Mouse (Mus musculus): ENCODE measurements around the gene Olfr418. TPM values are rescaled to one million over a fixed set of nuclear protein-coding genes. Genes with fewer than 3 reads are reported as not detected.
"Not testable (repeated sequence)": the region's sequence is repeated elsewhere in the genome, so short reads cannot be mapped to it uniquely, and the experiment has no call there.

Olfr418 gene
- not detected for total RNA-seq (2021)
- long read RNA-seq, experiment 1, result 0 reads
- long read RNA-seq, experiment 2, result 0 reads

- TF ChIP-seq CTCF (IDR thresholded peaks at IDR 0.05), result no peak
- intact Hi-C loops (cut with DNase I), result no loop called here
Measured at GRCm38 (mm10) chr1:173265701-173266100, at the start of gene Olfr418. Gene Olfr418 (plus strand): TSS chr1:173266001.

GRCm38 (mm10) chr1:173216481-173216880 lies 49.3 kb upstream of the Olfr418 start:
- no peak for DNase-seq (ENCODE audit: extremely low spot score in 1 of 2, low spot score in 2 of 2)
- TF ChIP-seq CTCF (IDR thresholded peaks at IDR 0.05), result no peak
- Histone ChIP-seq H3K27ac (no peak overlapping the region), H3K4me3 (no peak overlapping the region)
- intact Hi-C loops (cut with DNase I), result no loop called here

More at GRCm38 (mm10) chr1:173265701-173266100, at the start of gene Olfr418:
- Histone ChIP-seq H3K27ac (no peak within 1 kb of the TSS), H3K4me3 (no peak within 1 kb of the TSS)
- no peak for DNase-seq (ENCODE audit: extremely low spot score in 1 of 2, low spot score in 2 of 2)

- Histone ChIP-seq H3K27ac (no peak within 1 kb of the TSS), H3K4me3 (no peak within 1 kb of the TSS)
- no peak for TF ChIP-seq CTCF (IDR thresholded peaks at IDR 0.05)
- intact Hi-C loops (cut with DNase I), result no loop called here
- no peak for DNase-seq (ENCODE audit: extremely low spot score in 1 of 2, low spot score in 2 of 2)
Measured at GRCm38 (mm10) chr1:173227081-173227480, 38.7 kb upstream of the Olfr418 start, which contains the start of gene Fcer1a. Gene Fcer1a (minus strand): TSS chr1:173227214.

GRCm38 (mm10) chr1:173237004-173237403 lies 28.8 kb upstream of the Olfr418 start:
- DNase-seq (ENCODE audit: extremely low spot score in 1 of 2, low spot score in 2 of 2); H3K27ac ChIP-seq; H3K4me3 ChIP-seq; intact Hi-C loops (cut with DNase I): not testable (repeated sequence)

- intact Hi-C loops (cut with DNase I), result no loop called here
Measured at GRCm38 (mm10) chr1:173249888-173250287, 15.9 kb upstream of the Olfr418 start.

GRCm38 (mm10) chr1:173277677-173278076 lies 11.9 kb downstream of the Olfr418 start, which contains the start of gene Mptx2:
Gene Mptx2 (minus strand): TSS chr1:173277777.
- no peak for TF ChIP-seq CTCF (IDR thresholded peaks at IDR 0.05)
- intact Hi-C loops (cut with DNase I), result no loop called here
- no peak for DNase-seq (ENCODE audit: extremely low spot score in 1 of 2, low spot score in 2 of 2)
- Histone ChIP-seq H3K4me3 (no peak within 1 kb of the TSS), H3K27ac (no peak within 1 kb of the TSS)

More at GRCm38 (mm10) chr1:173249888-173250287, 15.9 kb upstream of the Olfr418 start:
- Histone ChIP-seq H3K27ac (no peak overlapping the region), H3K4me3 (no peak overlapping the region)
- no peak for DNase-seq (ENCODE audit: extremely low spot score in 1 of 2, low spot score in 2 of 2)
- no peak for TF ChIP-seq CTCF (IDR thresholded peaks at IDR 0.05)

GRCm38 (mm10) chr1:173302795-173303194 lies 37.0 kb downstream of the Olfr418 start:
- intact Hi-C loops (cut with DNase I), result not testable (repeated sequence)

GRCm38 (mm10) chr1:173313535-173314050 lies 47.8 kb downstream of the Olfr418 start:
- not testable (repeated sequence) for H3K4me3 ChIP-seq; DNase-seq (ENCODE audit: extremely low spot score in 1 of 2, low spot score in 2 of 2); H3K27ac ChIP-seq
- intact Hi-C loops (cut with DNase I), result loop anchor here (10.0 kb wide), 1 partner anchor 951 kb away; no protein-coding TSS in a partner anchor

More at GRCm38 (mm10) chr1:173302795-173303194, 37.0 kb downstream of the Olfr418 start:
- H3K27ac ChIP-seq; DNase-seq (ENCODE audit: extremely low spot score in 1 of 2, low spot score in 2 of 2); H3K4me3 ChIP-seq: not testable (repeated sequence)

GRCm38 (mm10) chr1:173315725-173316124 lies 49.9 kb downstream of the Olfr418 start:
- H3K27ac ChIP-seq, result no peak overlapping the region
- TF ChIP-seq CTCF (IDR thresholded peaks at IDR 0.05), result no peak
- intact Hi-C loops (cut with DNase I), result loop anchor here (10.0 kb wide), 1 partner anchor 949 kb away; no protein-coding TSS in a partner anchor

GRCm38 (mm10) chr1:173317925-173318477 lies 52.2 kb downstream of the Olfr418 start:
- TF ChIP-seq CTCF (IDR thresholded peaks at IDR 0.05), result no peak
- intact Hi-C loops (cut with DNase I), result loop anchor here (10.0 kb wide), 1 partner anchor 947 kb away; no protein-coding TSS in a partner anchor
- no peak overlapping the region for H3K27ac ChIP-seq
- DNase-seq (ENCODE audit: extremely low spot score in 1 of 2, low spot score in 2 of 2), result no peak
- no peak overlapping the region for H3K4me3 ChIP-seq

More at GRCm38 (mm10) chr1:173315725-173316124, 49.9 kb downstream of the Olfr418 start:
- no peak for DNase-seq (ENCODE audit: extremely low spot score in 1 of 2, low spot score in 2 of 2)
- no peak overlapping the region for H3K4me3 ChIP-seq

GRCm38 (mm10) chr1:173321593-173322248 lies 55.9 kb downstream of the Olfr418 start:
- intact Hi-C loops (cut with DNase I), result loop anchor here (5.0 kb wide), 1 partner anchor 684 kb away; no protein-coding TSS in a partner anchor
- DNase-seq (ENCODE audit: extremely low spot score in 1 of 2, low spot score in 2 of 2), result no peak
- Histone ChIP-seq H3K4me3 (no peak overlapping the region), H3K27ac (no peak overlapping the region; the same call in 1 of the 2 replicates)
- no peak for TF ChIP-seq CTCF (IDR thresholded peaks at IDR 0.05)

GRCm38 (mm10) chr1:173322249-173322627 lies 56.4 kb downstream of the Olfr418 start:
- intact Hi-C loops (cut with DNase I), result loop anchor here (5.0 kb wide), 1 partner anchor 685 kb away; no protein-coding TSS in a partner anchor
- Histone ChIP-seq H3K4me3 (no peak overlapping the region), H3K27ac (no peak overlapping the region; the same call in 1 of the 2 replicates)
- DNase-seq (ENCODE audit: extremely low spot score in 1 of 2, low spot score in 2 of 2), result no peak
- no peak for TF ChIP-seq CTCF (IDR thresholded peaks at IDR 0.05)

Other genes starting within 250 kb of the Olfr418 start
- not detected for gene Olfr1408, start 128.6 kb upstream of the Olfr418 start, total RNA-seq (2021)
- gene Olfr1406, start 75.4 kb upstream of the Olfr418 start, total RNA-seq (2021), result not detected
- not detected for gene Olfr218, start 68.2 kb upstream of the Olfr418 start, total RNA-seq (2021)
- not detected for gene Olfr1404, start 53.6 kb upstream of the Olfr418 start, total RNA-seq (2021)
- gene Fcer1a, start 38.8 kb upstream of the Olfr418 start, total RNA-seq (2021), result not detected
- gene Mptx2, start 11.8 kb downstream of the Olfr418 start, total RNA-seq (2021), result not detected
- gene Ackr1, start 67.7 kb downstream of the Olfr418 start, total RNA-seq (2021), result 10 to 100 TPM; 81.0 to 90.2 TPM
- gene Aim2, start 84.9 kb downstream of the Olfr418 start, total RNA-seq (2021), result 1 to 10 TPM; 2.5 to 4.1 TPM
- gene Cadm3, start 101.7 kb downstream of the Olfr418 start, total RNA-seq (2021), result 100 to 1,000 TPM; 437 to 438 TPM
- gene Ifi206, start 225.0 kb downstream of the Olfr418 start, total RNA-seq (2021), result not detected

Data from left cerebral cortex, adult 2 months (tissue).